Mouse (Mus musculus): ENCODE measurements at regions not wholly inside any gene's neighbourhood (a gene's known extent, or its start where the extent isn't known, plus 50 kb on each side); places are given as distances from the start of the nearest gene placed in this dataset.

- no peak for TF ChIP-seq POLR2A (IDR thresholded peaks at IDR 0.05; ENCODE audit: low read depth, low read length)
- no peak for TF ChIP-seq CTCF (IDR thresholded peaks at IDR 0.05; ENCODE audit: borderline replicate concordance, insufficient read depth, low read length)
- Histone ChIP-seq H3K4me3 (ENCODE audit: insufficient read depth, low read length) (no peak overlapping the region), H3K4me1 (ENCODE audit: control insufficient read depth, insufficient read depth, low read length) (no peaks in the 10 kb centered on the region)
Measured at GRCm38 (mm10) chr7:129897511-129897910, 305.8 kb downstream of the Wdr11 start.

GRCm38 (mm10) chr7:129902256-129902655 lies 310.6 kb downstream of the Wdr11 start:
- TF ChIP-seq CTCF (IDR thresholded peaks at IDR 0.05; ENCODE audit: borderline replicate concordance, insufficient read depth, low read length): no peak
- no peak for TF ChIP-seq POLR2A (IDR thresholded peaks at IDR 0.05; ENCODE audit: low read depth, low read length)
- no peaks in the 10 kb centered on the region for H3K4me1 ChIP-seq (ENCODE audit: control insufficient read depth, insufficient read depth, low read length)
- no peak overlapping the region for H3K4me3 ChIP-seq (ENCODE audit: insufficient read depth, low read length)
- H3K27ac ChIP-seq (ENCODE audit: insufficient read depth, low read length): no peak overlapping the region

More at GRCm38 (mm10) chr7:129897511-129897910, 305.8 kb downstream of the Wdr11 start:
- no peak overlapping the region for H3K27ac ChIP-seq (ENCODE audit: insufficient read depth, low read length)

GRCm38 (mm10) chr7:129903126-129903525 lies 311.5 kb downstream of the Wdr11 start:
- TF ChIP-seq CTCF (IDR thresholded peaks at IDR 0.05; ENCODE audit: borderline replicate concordance, insufficient read depth, low read length) (no peak), POLR2A (IDR thresholded peaks at IDR 0.05; ENCODE audit: low read depth, low read length) (no peak)
- Histone ChIP-seq H3K27ac (ENCODE audit: insufficient read depth, low read length) (no peak overlapping the region), H3K4me1 (ENCODE audit: control insufficient read depth, insufficient read depth, low read length) (no peaks in the 10 kb centered on the region), H3K4me3 (ENCODE audit: insufficient read depth, low read length) (no peak overlapping the region)

GRCm38 (mm10) chr7:129906131-129906530 lies 314.5 kb downstream of the Wdr11 start:
- H3K27ac ChIP-seq (ENCODE audit: insufficient read depth, low read length): no peak overlapping the region
- TF ChIP-seq POLR2A (IDR thresholded peaks at IDR 0.05; ENCODE audit: low read depth, low read length) (no peak), CTCF (IDR thresholded peaks at IDR 0.05; ENCODE audit: borderline replicate concordance, insufficient read depth, low read length) (no peak)
- H3K4me3 ChIP-seq (ENCODE audit: insufficient read depth, low read length): no peak overlapping the region
- H3K4me1 ChIP-seq (ENCODE audit: control insufficient read depth, insufficient read depth, low read length): no peaks in the 10 kb centered on the region

GRCm38 (mm10) chr7:129908826-129909225 lies 317.2 kb downstream of the Wdr11 start:
- no peak overlapping the region for H3K27ac ChIP-seq (ENCODE audit: insufficient read depth, low read length)
- no peak overlapping the region for H3K4me3 ChIP-seq (ENCODE audit: insufficient read depth, low read length)
- TF ChIP-seq CTCF (IDR thresholded peaks at IDR 0.05; ENCODE audit: borderline replicate concordance, insufficient read depth, low read length) (no peak), POLR2A (IDR thresholded peaks at IDR 0.05; ENCODE audit: low read depth, low read length) (no peak)
- H3K4me1 ChIP-seq (ENCODE audit: control insufficient read depth, insufficient read depth, low read length): no peaks in the 10 kb centered on the region

GRCm38 (mm10) chr7:129909730-129910129 lies 318.1 kb downstream of the Wdr11 start:
- Histone ChIP-seq H3K4me3 (ENCODE audit: insufficient read depth, low read length) (no peak overlapping the region), H3K4me1 (ENCODE audit: control insufficient read depth, insufficient read depth, low read length) (no peaks in the 10 kb centered on the region), H3K27ac (ENCODE audit: insufficient read depth, low read length) (no peak overlapping the region)
- TF ChIP-seq POLR2A (IDR thresholded peaks at IDR 0.05; ENCODE audit: low read depth, low read length) (no peak), CTCF (IDR thresholded peaks at IDR 0.05; ENCODE audit: borderline replicate concordance, insufficient read depth, low read length) (no peak)

- no peak overlapping the region for H3K27ac ChIP-seq (ENCODE audit: insufficient read depth, low read length)
- no peaks in the 10 kb centered on the region for H3K4me1 ChIP-seq (ENCODE audit: control insufficient read depth, insufficient read depth, low read length)
- H3K4me3 ChIP-seq (ENCODE audit: insufficient read depth, low read length): no peak overlapping the region
- TF ChIP-seq POLR2A (IDR thresholded peaks at IDR 0.05; ENCODE audit: low read depth, low read length) (no peak), CTCF (IDR thresholded peaks at IDR 0.05; ENCODE audit: borderline replicate concordance, insufficient read depth, low read length) (no peak)
Measured at GRCm38 (mm10) chr7:129910826-129911225, 319.2 kb downstream of the Wdr11 start.

GRCm38 (mm10) chr7:129914871-129915270 lies 323.2 kb downstream of the Wdr11 start:
- Histone ChIP-seq H3K27ac (ENCODE audit: insufficient read depth, low read length) (no peak overlapping the region), H3K4me1 (ENCODE audit: control insufficient read depth, insufficient read depth, low read length) (no peaks in the 10 kb centered on the region), H3K4me3 (ENCODE audit: insufficient read depth, low read length) (no peak overlapping the region)
- TF ChIP-seq CTCF (IDR thresholded peaks at IDR 0.05; ENCODE audit: borderline replicate concordance, insufficient read depth, low read length): no peak
- no peak for TF ChIP-seq POLR2A (IDR thresholded peaks at IDR 0.05; ENCODE audit: low read depth, low read length)

- TF ChIP-seq CTCF (IDR thresholded peaks at IDR 0.05; ENCODE audit: borderline replicate concordance, insufficient read depth, low read length): no peak
- no peak for TF ChIP-seq POLR2A (IDR thresholded peaks at IDR 0.05; ENCODE audit: low read depth, low read length)
- no peak overlapping the region for H3K27ac ChIP-seq (ENCODE audit: insufficient read depth, low read length)
- H3K4me3 ChIP-seq (ENCODE audit: insufficient read depth, low read length): no peak overlapping the region
- no peaks in the 10 kb centered on the region for H3K4me1 ChIP-seq (ENCODE audit: control insufficient read depth, insufficient read depth, low read length)
Measured at GRCm38 (mm10) chr7:129918240-129919200, 326.9 kb downstream of the Wdr11 start.

- Histone ChIP-seq H3K27ac (ENCODE audit: insufficient read depth, low read length) (no peak overlapping the region), H3K4me3 (ENCODE audit: insufficient read depth, low read length) (no peak overlapping the region), H3K4me1 (ENCODE audit: control insufficient read depth, insufficient read depth, low read length) (no peaks in the 10 kb centered on the region)
- TF ChIP-seq CTCF (IDR thresholded peaks at IDR 0.05; ENCODE audit: borderline replicate concordance, insufficient read depth, low read length): no peak
- TF ChIP-seq POLR2A (IDR thresholded peaks at IDR 0.05; ENCODE audit: low read depth, low read length): no peak
Measured at GRCm38 (mm10) chr7:129922291-129922690, 330.6 kb downstream of the Wdr11 start.

All from embryonic fibroblast, embryonic 13.5 days (primary cell).